Mouse (Mus musculus) forebrain, embryonic 11.5 days (tissue): ENCODE measurements around the gene Ybx2. TPM values are rescaled to one million over a fixed set of nuclear protein-coding genes. Genes with fewer than 3 reads are reported as not detected.

Experiments used
- ATAC-seq: fragments of 200-750 bp; cut with Nextera tagmentation; replicated peaks from 2 replicates; pipeline ENCODE4 v1.8.0; 2017; ENCODE audit warnings: moderate TSS enrichment; ENCODE audit not compliant: low FRiP score
- DNase-seq: peaks from one replicate; pipeline ENCODE4 v3.0.0-alpha.2; 2017; ENCODE audit warnings: low spot score
- H3K27ac ChIP-seq: fragments of 300-500 bp; sonication (generic); 2 replicates; pipeline ENCODE4 v1.5.1; 2014; ENCODE audit warnings: low read depth, low read length
- H3K27me3 ChIP-seq: fragments of 300-500 bp; sonication (generic); 2 replicates; pipeline ENCODE4 v1.6.1; 2014; ENCODE audit warnings: mild to moderate bottlenecking, low read length, mixed read lengths; ENCODE audit not compliant: control insufficient read depth, insufficient read depth
- H3K36me3 ChIP-seq: fragments of 300-500 bp; sonication (generic); 2 replicates; pipeline ENCODE4 v1.6.1; 2014; ENCODE audit warnings: mild to moderate bottlenecking, low read length, moderate library complexity, mixed read lengths; ENCODE audit not compliant: control insufficient read depth, insufficient read depth
- H3K4me1 ChIP-seq: fragments of 300-500 bp; sonication (generic); replicated peaks from 2 replicates; pipeline ENCODE4 v1.6.1; 2014; ENCODE audit warnings: low read length, mixed read lengths; ENCODE audit not compliant: control insufficient read depth, insufficient read depth
- H3K4me2 ChIP-seq: fragments of 300-500 bp; sonication (generic); 2 replicates; pipeline ENCODE4 v1.6.1; 2014; ENCODE audit warnings: low read depth, mild to moderate bottlenecking, low read length, moderate library complexity, mixed read lengths; ENCODE audit not compliant: severe bottlenecking
- H3K4me3 ChIP-seq: fragments of 300-500 bp; sonication (generic); 2 replicates; pipeline ENCODE4 v1.5.1; 2014; ENCODE audit warnings: low read depth, low read length
- H3K9ac ChIP-seq: fragments of 300-500 bp; sonication (generic); 2 replicates; pipeline ENCODE4 v1.6.1; 2014; ENCODE audit warnings: low read length
- H3K9me3 ChIP-seq: fragments of 300-500 bp; sonication (generic); 2 replicates; pipeline ENCODE4 v1.6.1; 2016; ENCODE audit warnings: low read length, mixed read lengths; ENCODE audit not compliant: control insufficient read depth
- WGBS: fragments of 180-500 bp; shearing (Covaris S2); extraction: QIAGEN DNeasy Blood & Tissue Kit; methylation state at CpG from one replicate; pipeline ENCODE4 v1.1.7; 2014; 5-methylcytosine and 5-hydroxymethylcytosine counted together
- polyA plus RNA-seq: library from polyadenylated mRNA; unstranded; fragments of >200 nt; fragmentation: Nextera tagmentation; extraction: Ambion mirVana; gene quantifications from 2 replicates; pipeline ENCODE4 v1.2.1, GENCODE M21; 2014

Gene Ybx2
- polyA plus RNA-seq, 1 experiment from 2014 or later: 10.1 TPM

- no peaks in the 10 kb centered on the region for H3K9me3 ChIP-seq
- H3K36me3 ChIP-seq: peaks cover 8% of the 10 kb centered on the region; the same call in 1 of the 2 replicates
- H3K27ac ChIP-seq: peak overlapping the region; percentile 96
- peaks cover 3% of the 10 kb centered on the region; the same call in 1 of the 2 replicates for H3K4me1 ChIP-seq
- H3K4me2 ChIP-seq: peak overlapping the region; percentile 93
- ATAC-seq: peak; percentile 80
- H3K4me3 ChIP-seq: peak overlapping the region; percentile 96
- H3K27me3 ChIP-seq: no peaks in the 10 kb centered on the region
- H3K9ac ChIP-seq: peak overlapping the region; percentile 89
- under 1% methylated on average over 42 of the region's 42 CpGs for WGBS
- peak; percentile 97 for DNase-seq
Observed at GRCm38 (mm10) chr11:69901406-69901846, 34.2 kb upstream of the Ybx2 start.

- H3K4me1 ChIP-seq: peaks cover 3% of the 10 kb centered on the region; the same call in 1 of the 2 replicates
- ATAC-seq: peak; percentile 5; the same call in 1 of the 2 replicates
- no peak for DNase-seq
- peak overlapping the region; percentile 96 for H3K4me3 ChIP-seq
- WGBS: under 1% methylated on average over 39 of the region's 39 CpGs
- no peaks in the 10 kb centered on the region for H3K27me3 ChIP-seq
- H3K36me3 ChIP-seq: peaks cover 8% of the 10 kb centered on the region; the same call in 1 of the 2 replicates
- H3K9ac ChIP-seq: peak overlapping the region; percentile 89
- H3K4me2 ChIP-seq: peak overlapping the region; percentile 93
- peak overlapping the region; percentile 96 for H3K27ac ChIP-seq
- H3K9me3 ChIP-seq: no peaks in the 10 kb centered on the region
Observed at GRCm38 (mm10) chr11:69901993-69902392, 33.6 kb upstream of the Ybx2 start.

- no peaks in the 10 kb centered on the region for H3K9me3 ChIP-seq
- peaks cover 3% of the 10 kb centered on the region; the same call in 1 of the 2 replicates for H3K4me1 ChIP-seq
- ATAC-seq (no peak), DNase-seq (no peak)
- H3K27me3 ChIP-seq: no peaks in the 10 kb centered on the region
- H3K27ac ChIP-seq: no peak overlapping the region
- H3K4me2 ChIP-seq: peak overlapping the region; percentile 93
- H3K36me3 ChIP-seq: peaks cover 15% of the 10 kb centered on the region; the same call in 1 of the 2 replicates
- WGBS: 89% methylated on average over 13 of the region's 13 CpGs
- peak overlapping the region; percentile 96 for H3K4me3 ChIP-seq
- no peak overlapping the region for H3K9ac ChIP-seq
Observed at GRCm38 (mm10) chr11:69902972-69903371, 32.6 kb upstream of the Ybx2 start.

- H3K27ac ChIP-seq: no peak overlapping the region
- whole genome bisulfite sequencing: 94% methylated on average over 9 of the region's 9 CpGs
- H3K9me3 ChIP-seq: no peaks in the 10 kb centered on the region
- no peak overlapping the region for H3K4me2 ChIP-seq
- H3K4me1 ChIP-seq: peaks cover 3% of the 10 kb centered on the region; the same call in 1 of the 2 replicates
- H3K4me3 ChIP-seq: no peak overlapping the region
- DNase-seq (no peak), ATAC-seq (no peak)
- no peaks in the 10 kb centered on the region for H3K27me3 ChIP-seq
- H3K36me3 ChIP-seq: peaks cover 27% of the 10 kb centered on the region; the same call in 1 of the 2 replicates
- H3K9ac ChIP-seq: no peak overlapping the region
Observed at GRCm38 (mm10) chr11:69904311-69904710, 31.3 kb upstream of the Ybx2 start.

- H3K4me1 ChIP-seq: peaks cover 3% of the 10 kb centered on the region; the same call in 1 of the 2 replicates
- no peak overlapping the region for H3K4me2 ChIP-seq
- no peak overlapping the region for H3K9ac ChIP-seq
- WGBS: 97% methylated on average over 11 of the region's 11 CpGs
- H3K9me3 ChIP-seq: no peaks in the 10 kb centered on the region
- DNase-seq (no peak), ATAC-seq (no peak)
- H3K4me3 ChIP-seq: no peak overlapping the region
- no peaks in the 10 kb centered on the region for H3K27me3 ChIP-seq
- H3K27ac ChIP-seq: no peak overlapping the region
- H3K36me3 ChIP-seq: peaks cover 42% of the 10 kb centered on the region
Observed at GRCm38 (mm10) chr11:69908645-69909044, 27.0 kb upstream of the Ybx2 start.

- DNase-seq: no peak
- Histone ChIP-seq H3K4me1 (peaks cover 3% of the 10 kb centered on the region; the same call in 1 of the 2 replicates), H3K36me3 (peaks cover 42% of the 10 kb centered on the region), H3K27me3 (no peaks in the 10 kb centered on the region), H3K27ac (no peak overlapping the region), H3K9ac (no peak overlapping the region), H3K4me3 (no peak overlapping the region), H3K9me3 (no peaks in the 10 kb centered on the region), H3K4me2 (no peak overlapping the region)
- ATAC-seq: no peak
- WGBS: 92% methylated on average over 5 of the region's 5 CpGs
Observed at GRCm38 (mm10) chr11:69909174-69909573, 26.4 kb upstream of the Ybx2 start.

GRCm38 (mm10) chr11:69910177-69910576, 25.4 kb upstream of the Ybx2 start:
- H3K9me3 ChIP-seq: no peaks in the 10 kb centered on the region
- no peak overlapping the region for H3K4me3 ChIP-seq
- H3K36me3 ChIP-seq: peaks cover 42% of the 10 kb centered on the region
- ATAC-seq (no peak), DNase-seq (no peak)
- no peak overlapping the region for H3K27ac ChIP-seq
- 95% methylated on average over 8 of the region's 8 CpGs for WGBS
- H3K27me3 ChIP-seq: no peaks in the 10 kb centered on the region
- no peak overlapping the region for H3K9ac ChIP-seq
- peaks cover 11% of the 10 kb centered on the region for H3K4me1 ChIP-seq
- no peak overlapping the region for H3K4me2 ChIP-seq

- WGBS: 91% methylated on average over 17 of the region's 17 CpGs
Observed at GRCm38 (mm10) chr11:69910781-69911560, 24.6 kb upstream of the Ybx2 start.

More at GRCm38 (mm10) chr11:69910781-69911560, 24.6 kb upstream of the Ybx2 start:
- peaks cover 42% of the 10 kb centered on the region for H3K36me3 ChIP-seq
- no peak overlapping the region for H3K4me2 ChIP-seq
- ATAC-seq (no peak), DNase-seq (no peak)
- H3K27me3 ChIP-seq: no peaks in the 10 kb centered on the region
- H3K4me1 ChIP-seq: peaks cover 15% of the 10 kb centered on the region
- no peak overlapping the region for H3K9ac ChIP-seq
- H3K4me3 ChIP-seq: no peak overlapping the region; the same call in 1 of the 2 replicates
- H3K27ac ChIP-seq: no peak overlapping the region
- no peaks in the 10 kb centered on the region for H3K9me3 ChIP-seq
